Mouse (Mus musculus): ENCODE data around the gene Gimap4. TPM values are rescaled to one million over a fixed set of nuclear protein-coding genes. Genes with fewer than 3 reads are reported as not detected.

Gene Gimap4
- total RNA-seq, 1 experiment from 2014 or later: 742 TPM

- ATAC-seq (replicated peaks; ENCODE audit: insufficient number of reproducible peaks, low FRiP score, low TSS enrichment, poor library complexity, severe bottlenecking): peak; percentile 45; the same call in 1 of the 2 replicates
Measured at GRCm38 (mm10) chr6:48692962-48693361, 8.6 kb downstream of the Gimap4 start.

GRCm38 (mm10) chr6:48696830-48697554 is 12.6 kb downstream of the Gimap4 start:
- ATAC-seq (replicated peaks; ENCODE audit: insufficient number of reproducible peaks, low FRiP score, low TSS enrichment, poor library complexity, severe bottlenecking): no peak

GRCm38 (mm10) chr6:48697555-48697930 is 13.2 kb downstream of the Gimap4 start:
- no peak for ATAC-seq (replicated peaks; ENCODE audit: insufficient number of reproducible peaks, low FRiP score, low TSS enrichment, poor library complexity, severe bottlenecking)

GRCm38 (mm10) chr6:48698066-48698856 is 13.9 kb downstream of the Gimap4 start:
- ATAC-seq (replicated peaks; ENCODE audit: insufficient number of reproducible peaks, low FRiP score, low TSS enrichment, poor library complexity, severe bottlenecking): no peak

GRCm38 (mm10) chr6:48698888-48699287 is 14.5 kb downstream of the Gimap4 start:
- no peak for ATAC-seq (replicated peaks; ENCODE audit: insufficient number of reproducible peaks, low FRiP score, low TSS enrichment, poor library complexity, severe bottlenecking)

- ATAC-seq (replicated peaks; ENCODE audit: insufficient number of reproducible peaks, low FRiP score, low TSS enrichment, poor library complexity, severe bottlenecking): peak; percentile 37; the same call in 1 of the 2 replicates
Measured at GRCm38 (mm10) chr6:48700251-48701075, 16.1 kb downstream of the Gimap4 start.

GRCm38 (mm10) chr6:48702146-48702545 is 17.8 kb downstream of the Gimap4 start:
- ATAC-seq (replicated peaks; ENCODE audit: insufficient number of reproducible peaks, low FRiP score, low TSS enrichment, poor library complexity, severe bottlenecking): no peak

- ATAC-seq (replicated peaks; ENCODE audit: insufficient number of reproducible peaks, low FRiP score, low TSS enrichment, poor library complexity, severe bottlenecking): no peak
Measured at GRCm38 (mm10) chr6:48702601-48703000, 18.3 kb downstream of the Gimap4 start.

- ATAC-seq (replicated peaks; ENCODE audit: insufficient number of reproducible peaks, low FRiP score, low TSS enrichment, poor library complexity, severe bottlenecking): no peak
Measured at GRCm38 (mm10) chr6:48704146-48704545, 19.8 kb downstream of the Gimap4 start.

- no peak for ATAC-seq (replicated peaks; ENCODE audit: insufficient number of reproducible peaks, low FRiP score, low TSS enrichment, poor library complexity, severe bottlenecking)
Measured at GRCm38 (mm10) chr6:48706130-48706529, 21.8 kb downstream of the Gimap4 start.

- peak; percentile 76 for ATAC-seq (replicated peaks; ENCODE audit: insufficient number of reproducible peaks, low FRiP score, low TSS enrichment, poor library complexity, severe bottlenecking)
Measured at GRCm38 (mm10) chr6:48718455-48718854, 34.1 kb downstream of the Gimap4 start, which contains the start of the genes Gm28053 and Gimap7. Gm28053 (plus strand) TSS chr6:48718607. Gimap7 (plus strand) TSS chr6:48718621.

GRCm38 (mm10) chr6:48720326-48720725 is 36.0 kb downstream of the Gimap4 start:
- no peak for ATAC-seq (replicated peaks; ENCODE audit: insufficient number of reproducible peaks, low FRiP score, low TSS enrichment, poor library complexity, severe bottlenecking)

GRCm38 (mm10) chr6:48723468-48723867 is 39.1 kb downstream of the Gimap4 start:
- ATAC-seq (replicated peaks; ENCODE audit: insufficient number of reproducible peaks, low FRiP score, low TSS enrichment, poor library complexity, severe bottlenecking): no peak

GRCm38 (mm10) chr6:48725476-48725875 is 41.1 kb downstream of the Gimap4 start:
- peak; percentile 44 for ATAC-seq (replicated peaks; ENCODE audit: insufficient number of reproducible peaks, low FRiP score, low TSS enrichment, poor library complexity, severe bottlenecking)

- peak; percentile 36; the same call in 1 of the 2 replicates for ATAC-seq (replicated peaks; ENCODE audit: insufficient number of reproducible peaks, low FRiP score, low TSS enrichment, poor library complexity, severe bottlenecking)
Measured at GRCm38 (mm10) chr6:48727761-48728160, 43.4 kb downstream of the Gimap4 start.

- ATAC-seq (replicated peaks; ENCODE audit: insufficient number of reproducible peaks, low FRiP score, low TSS enrichment, poor library complexity, severe bottlenecking): peak; percentile 83
Measured at GRCm38 (mm10) chr6:48732864-48733304, 48.5 kb downstream of the Gimap4 start.

GRCm38 (mm10) chr6:48733660-48734059 is 49.3 kb downstream of the Gimap4 start:
- ATAC-seq (replicated peaks; ENCODE audit: insufficient number of reproducible peaks, low FRiP score, low TSS enrichment, poor library complexity, severe bottlenecking): no peak

GRCm38 (mm10) chr6:48737053-48737452 is 52.7 kb downstream of the Gimap4 start:
- no peak for ATAC-seq (replicated peaks; ENCODE audit: insufficient number of reproducible peaks, low FRiP score, low TSS enrichment, poor library complexity, severe bottlenecking)

- ATAC-seq (replicated peaks; ENCODE audit: insufficient number of reproducible peaks, low FRiP score, low TSS enrichment, poor library complexity, severe bottlenecking): no peak
Measured at GRCm38 (mm10) chr6:48737688-48738087, 53.3 kb downstream of the Gimap4 start.

Measured in monocyte, adult 5-6 weeks (primary cell).